Mouse (Mus musculus) lung, adult 2 months (tissue): ENCODE measurements around the gene Soga3.

Experiments used
- CTCF ChIP-seq: fragments of 200-500 bp; IDR thresholded peaks from 2 replicates; pipeline ENCODE4 v1.5.1; 2011; ENCODE audit warnings: mild to moderate bottlenecking, low read length, control low read depth; ENCODE audit not compliant: insufficient read depth
- POLR2A ChIP-seq: fragments of 200-500 bp; IDR thresholded peaks from 2 replicates; pipeline ENCODE4 v1.6.1; 2011; ENCODE audit warnings: low read depth, mild to moderate bottlenecking, control low read depth, low read length, borderline replicate concordance; ENCODE audit errors: extremely low read depth

GRCm38 (mm10) chr10:29142556-29143105 is 1.0 kb upstream of the Soga3 start:
- TF ChIP-seq CTCF (no peak), POLR2A (no peak)
